Mouse (Mus musculus) left cerebral cortex, adult 11 months (tissue): Measurements from ENCODE around the gene Tlr8.

Experiments used
- DNase-seq: peaks from one replicate; pipeline ENCODE4 v3.0.0; 2022; ENCODE audit warnings: low spot score

Tlr8 gene

DNA sequence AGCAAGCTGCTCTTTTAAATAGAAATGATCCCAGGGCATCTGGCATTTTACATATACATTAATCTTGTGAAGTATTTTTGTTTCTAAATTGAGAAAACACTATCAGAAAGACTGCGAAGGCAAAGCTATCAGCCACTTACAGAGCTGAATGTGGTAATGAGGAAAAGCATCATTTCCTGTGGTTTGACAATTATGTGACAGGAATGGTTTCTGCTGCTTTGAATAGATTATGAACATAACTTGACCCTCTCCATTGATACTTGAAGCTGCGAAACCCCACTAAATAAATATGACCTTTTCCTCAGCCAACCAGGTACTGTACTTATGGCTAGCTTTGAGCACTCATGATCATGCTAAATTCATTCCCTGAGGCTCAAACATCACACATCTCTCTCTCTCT, 62.8 kb downstream of the Tlr8 start:
- no peak for DNase-seq

GRCm38 (mm10) chrX:167195228-167195649, 68.9 kb downstream of the Tlr8 start:
- no peak for DNase-seq
